Mouse (Mus musculus): Measurements from ENCODE around the gene Psmb10.

Psmb10 gene

DNA sequence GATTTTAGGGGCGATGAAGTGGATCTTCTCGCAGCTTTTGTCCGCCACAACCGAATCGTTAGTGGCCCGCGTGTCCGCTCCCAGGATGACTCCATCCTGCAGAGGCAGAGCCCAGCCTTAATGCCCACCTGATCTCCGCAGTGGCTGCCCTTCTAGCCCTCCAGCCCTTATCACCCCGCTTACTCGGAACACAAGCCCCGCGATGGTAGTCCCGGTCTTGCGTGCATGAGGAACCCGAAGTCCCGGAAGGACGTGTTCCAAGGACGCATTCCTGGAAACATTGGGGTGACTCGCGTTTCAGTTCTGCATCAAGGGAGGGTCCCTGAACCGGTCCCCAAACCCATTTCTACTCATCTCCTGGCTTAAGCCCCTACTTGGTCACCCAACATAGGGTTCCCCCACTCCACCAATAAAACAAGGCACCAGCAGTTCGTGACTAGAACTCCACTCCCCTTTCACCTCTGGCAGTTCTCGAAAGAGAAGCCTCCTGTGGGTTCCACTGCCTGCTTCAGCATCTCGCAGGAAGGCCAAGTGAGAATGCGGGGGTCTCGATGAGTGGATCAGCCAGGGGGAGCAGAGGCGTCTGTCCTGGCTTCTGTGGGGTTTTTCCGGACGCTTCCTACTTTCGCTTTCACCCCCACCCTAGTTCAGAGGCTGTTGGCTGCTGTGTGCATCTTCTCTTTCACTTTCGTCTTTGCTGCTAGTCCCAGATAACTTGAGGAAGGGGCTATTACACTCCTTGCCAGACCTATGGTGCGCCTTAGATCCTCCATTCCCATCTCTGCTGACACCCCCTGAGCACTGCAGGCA lies 543 bp downstream of the Psmb10 start:
- DNase-seq = peak; percentile 52 to 62

DNA sequence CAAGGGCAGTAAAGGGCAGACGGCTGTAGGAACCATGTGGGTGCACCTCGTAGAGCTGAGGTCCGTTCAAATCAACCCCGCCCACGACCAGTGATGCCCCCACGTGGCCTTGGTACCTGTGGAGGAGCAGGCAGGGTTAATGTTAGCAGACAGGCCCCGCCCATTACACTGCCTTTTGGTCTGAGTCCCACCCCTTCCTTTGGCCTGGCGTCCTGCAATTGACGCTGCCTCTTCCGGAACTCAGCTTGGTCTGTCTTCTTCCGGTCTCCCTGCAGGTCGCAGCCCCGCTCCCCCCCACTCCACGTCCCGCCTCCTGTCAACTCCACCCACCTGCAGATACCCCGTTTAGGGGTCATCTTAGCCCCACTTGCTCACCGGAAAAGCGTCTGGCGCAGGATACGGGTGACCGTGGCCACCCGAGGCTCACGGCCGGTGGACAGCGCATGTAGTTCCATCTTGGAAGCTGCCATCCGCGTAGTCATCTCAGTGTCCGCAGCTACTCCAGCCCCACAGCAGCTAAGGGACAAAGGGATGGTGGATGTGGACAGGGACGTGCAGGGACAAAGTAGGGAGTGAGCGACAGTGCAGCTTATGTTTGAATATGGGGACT lies 1.3 kb downstream of the Psmb10 start:
- DNase-seq = peak; percentile 96 to 97

DNA sequence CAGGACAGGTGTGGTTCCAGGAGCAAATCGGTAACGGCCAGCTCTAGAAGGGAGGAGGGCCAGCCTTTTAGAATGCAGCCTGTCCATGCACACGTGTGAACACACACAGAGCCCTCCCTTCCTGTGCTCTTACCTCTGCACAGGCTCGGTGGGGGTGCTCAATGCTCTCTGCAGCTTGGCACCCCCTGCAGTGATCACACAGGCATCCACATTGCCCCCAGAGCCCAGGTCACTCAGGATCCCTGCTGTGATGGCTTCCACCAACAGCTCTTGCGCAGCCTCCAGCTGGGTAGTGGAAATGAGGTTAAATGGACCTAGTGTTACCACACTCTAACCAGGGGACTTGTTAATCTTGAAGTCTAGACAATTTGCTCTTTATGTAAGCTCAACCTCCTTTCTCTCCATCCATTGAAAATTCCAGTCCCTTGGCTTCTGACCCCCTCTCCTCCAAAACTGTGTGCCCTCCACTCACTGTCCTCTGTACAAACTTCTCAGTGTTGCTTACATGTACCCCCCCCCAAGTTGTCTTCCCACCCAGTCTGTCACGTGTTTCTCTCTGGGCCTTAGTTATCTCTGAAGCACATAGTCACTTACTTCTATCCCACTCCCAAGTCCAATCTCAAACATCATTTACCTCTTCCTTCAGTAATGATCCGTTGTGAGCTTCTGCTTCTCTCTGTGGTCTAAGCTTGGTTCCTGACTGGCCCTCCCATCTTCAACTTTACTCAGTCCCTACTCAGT lies 2.2 kb downstream of the Psmb10 start:
- no peak for DNase-seq

DNA sequence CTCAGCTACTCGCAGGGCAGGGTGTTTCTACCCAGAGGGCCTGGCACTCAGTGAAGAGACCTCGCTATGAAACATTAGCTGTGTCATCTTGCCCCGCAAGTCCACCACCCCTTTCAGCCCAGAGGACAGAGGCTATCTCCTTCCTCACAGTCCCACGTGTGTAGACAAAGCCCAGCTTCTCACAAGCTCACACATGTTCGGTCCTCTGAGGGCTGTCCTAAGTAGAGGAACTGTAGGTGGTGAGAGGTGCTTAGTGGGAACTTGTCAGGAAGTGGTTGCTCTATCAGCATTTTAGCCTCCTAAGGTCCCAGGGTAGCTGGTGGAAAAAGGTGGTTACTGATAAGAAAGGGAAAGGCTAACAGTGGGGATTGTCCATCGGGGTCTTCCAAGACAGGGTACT lies 3.1 kb downstream of the Psmb10 start:
- DNase-seq = no peak

DNA sequence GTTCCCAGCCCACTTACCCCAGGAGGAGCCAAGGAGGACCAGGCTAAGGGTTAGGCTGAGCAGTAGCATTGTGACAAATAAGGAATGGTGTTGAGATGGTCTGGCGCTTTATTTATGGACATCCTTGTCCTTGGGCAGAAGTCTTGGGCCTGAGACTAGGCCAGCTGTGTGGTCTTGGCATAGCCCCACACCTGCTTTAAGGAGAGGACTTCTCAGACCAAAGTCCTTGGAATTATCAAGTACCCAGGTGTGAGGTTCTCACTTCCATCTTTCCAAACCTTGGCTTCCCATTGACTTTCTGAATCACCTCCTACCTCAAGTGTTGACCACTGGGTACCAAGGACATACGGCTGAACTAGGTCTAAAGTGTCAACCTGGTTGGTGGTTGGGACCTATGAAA lies 4.5 kb downstream of the Psmb10 start, which contains the start of gene Ctrl:
Gene Ctrl (minus strand): TSS at position 101 of the 400 bp plus-strand sequence.
- DNase-seq = no peak

DNA sequence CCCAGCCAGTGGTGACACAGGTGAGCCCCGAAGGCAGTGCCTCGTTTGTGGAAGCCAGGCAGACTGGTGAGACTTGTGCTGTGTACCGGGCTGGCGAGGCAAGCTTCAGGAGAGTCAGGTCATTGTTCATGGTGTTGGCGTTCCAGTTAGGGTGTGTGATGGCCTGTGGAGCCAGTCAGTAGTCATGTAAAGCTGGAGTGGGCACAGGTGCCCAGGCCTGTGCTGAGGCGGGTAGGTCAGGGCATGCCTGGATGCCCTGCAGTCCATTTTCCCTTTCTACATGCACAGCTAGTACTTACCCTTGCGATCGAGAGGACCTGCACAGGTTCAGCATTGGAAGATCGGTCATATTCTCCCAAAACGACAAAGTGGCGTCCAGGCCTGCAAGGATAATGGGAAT lies 5.7 kb downstream of the Psmb10 start:
- DNase-seq = no peak

DNA sequence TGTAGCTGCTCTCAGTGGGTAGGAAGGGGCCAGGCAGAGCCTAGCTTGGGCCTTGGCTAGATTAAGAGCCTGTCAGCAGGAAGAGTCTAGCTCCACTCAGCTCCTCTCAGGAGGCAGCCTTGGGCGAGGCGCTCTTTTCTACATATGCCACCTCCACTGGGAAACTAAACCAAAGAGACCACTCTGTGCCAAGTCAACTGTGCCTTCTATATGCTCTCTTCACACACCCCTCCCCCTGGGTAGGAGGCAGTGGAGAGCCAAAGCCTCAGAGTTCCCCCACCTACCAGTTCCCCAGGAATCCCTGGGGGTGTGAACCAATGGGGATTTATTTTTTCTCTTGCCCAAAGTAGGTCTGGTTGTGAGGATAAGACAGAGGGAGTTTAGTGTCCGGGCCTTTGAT lies 7.0 kb downstream of the Psmb10 start:
- no peak for DNase-seq

DNA sequence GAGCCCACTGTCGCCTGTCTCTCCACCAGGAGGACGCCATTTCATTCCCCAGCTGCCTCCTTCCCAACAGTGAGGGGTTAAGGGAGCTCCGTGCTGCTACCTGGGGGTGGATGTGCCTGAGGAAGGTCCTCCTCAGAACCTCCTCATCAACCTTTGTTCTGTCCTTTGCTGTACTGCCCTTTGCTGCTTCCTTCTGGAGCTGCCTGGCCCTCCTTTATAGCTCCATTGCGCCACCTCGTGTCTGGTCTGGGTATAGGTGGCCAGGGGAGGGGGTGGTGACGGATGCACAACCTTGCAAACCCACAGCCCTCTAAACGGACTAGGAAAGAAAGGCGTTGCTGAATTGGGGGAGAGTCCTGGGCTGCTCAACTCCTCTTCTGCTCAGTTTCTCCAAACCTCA lies 7.6 kb downstream of the Psmb10 start:
- peak; percentile 79 to 85 for DNase-seq

DNA sequence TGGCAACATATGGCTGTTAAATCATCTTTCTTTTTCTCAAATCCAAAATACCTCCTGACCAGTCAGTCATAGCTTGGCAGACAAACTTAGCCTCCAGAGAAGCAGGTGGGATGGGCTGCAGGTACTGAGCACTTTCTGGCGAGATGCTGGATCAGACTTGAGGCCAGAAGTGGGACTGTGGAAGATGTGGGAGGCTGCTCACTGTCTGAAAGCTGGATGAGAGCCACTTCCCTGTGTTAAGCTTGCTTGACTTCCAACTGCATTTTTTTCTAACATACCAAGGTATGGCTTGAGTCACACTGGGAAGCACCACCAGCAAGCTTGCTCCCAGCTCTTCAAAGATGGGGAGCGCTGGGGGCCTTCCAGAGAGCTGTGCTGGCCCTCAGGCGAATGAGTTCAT lies 13.1 kb downstream of the Psmb10 start:
- no peak for DNase-seq

DNA sequence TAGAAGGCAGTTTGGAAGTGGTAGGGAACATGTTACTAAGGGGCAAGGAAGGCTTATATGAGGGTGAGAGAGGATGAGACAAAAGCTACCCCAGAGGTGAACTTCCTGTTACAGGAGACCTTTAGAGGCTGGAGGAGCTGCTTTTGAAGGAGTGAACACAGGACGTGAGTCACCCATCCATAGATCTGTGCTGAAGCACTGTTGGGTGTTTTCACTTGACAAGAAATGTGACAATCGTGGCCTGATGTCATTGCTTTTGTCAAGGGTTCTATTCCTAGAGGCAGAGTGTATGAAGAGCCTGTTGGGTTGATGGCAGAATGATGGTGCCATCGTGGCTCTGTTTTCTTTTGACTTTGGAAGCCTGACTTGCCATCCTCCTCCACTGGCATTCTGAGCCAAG lies 18.9 kb downstream of the Psmb10 start:
- DNase-seq = no peak

DNA sequence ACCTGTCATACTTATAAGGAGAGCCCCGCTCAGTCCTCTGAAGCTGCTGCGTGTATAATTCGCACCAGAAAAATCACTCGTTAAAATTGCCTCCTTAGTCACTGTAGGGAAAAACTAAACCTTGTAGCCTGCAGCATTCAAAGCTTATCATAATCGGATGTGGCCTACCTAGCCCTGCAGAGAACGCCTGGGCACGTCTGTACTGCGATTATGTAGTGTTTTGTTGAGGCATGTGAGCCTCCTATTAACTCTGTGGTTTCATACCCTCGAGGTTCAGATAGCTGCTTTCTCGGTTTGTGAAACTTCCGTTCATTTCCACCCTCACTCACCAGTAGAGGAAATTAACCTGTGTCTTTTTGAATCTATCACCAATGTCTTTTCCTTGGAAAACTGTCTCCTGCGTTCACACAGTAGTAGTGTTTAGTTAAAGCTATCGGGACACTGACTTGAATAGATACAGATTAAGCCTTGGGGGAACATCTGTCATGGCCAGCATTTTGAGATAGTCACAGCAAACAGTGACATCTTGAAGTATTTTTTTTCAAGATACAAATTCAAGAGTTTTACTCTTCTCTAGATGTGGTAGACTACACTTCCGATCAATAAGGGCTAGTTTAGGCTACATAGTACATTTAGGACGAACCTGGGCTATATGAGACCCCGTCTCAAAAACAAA lies 37.2 kb downstream of the Psmb10 start:
- DNase-seq = no peak

DNA sequence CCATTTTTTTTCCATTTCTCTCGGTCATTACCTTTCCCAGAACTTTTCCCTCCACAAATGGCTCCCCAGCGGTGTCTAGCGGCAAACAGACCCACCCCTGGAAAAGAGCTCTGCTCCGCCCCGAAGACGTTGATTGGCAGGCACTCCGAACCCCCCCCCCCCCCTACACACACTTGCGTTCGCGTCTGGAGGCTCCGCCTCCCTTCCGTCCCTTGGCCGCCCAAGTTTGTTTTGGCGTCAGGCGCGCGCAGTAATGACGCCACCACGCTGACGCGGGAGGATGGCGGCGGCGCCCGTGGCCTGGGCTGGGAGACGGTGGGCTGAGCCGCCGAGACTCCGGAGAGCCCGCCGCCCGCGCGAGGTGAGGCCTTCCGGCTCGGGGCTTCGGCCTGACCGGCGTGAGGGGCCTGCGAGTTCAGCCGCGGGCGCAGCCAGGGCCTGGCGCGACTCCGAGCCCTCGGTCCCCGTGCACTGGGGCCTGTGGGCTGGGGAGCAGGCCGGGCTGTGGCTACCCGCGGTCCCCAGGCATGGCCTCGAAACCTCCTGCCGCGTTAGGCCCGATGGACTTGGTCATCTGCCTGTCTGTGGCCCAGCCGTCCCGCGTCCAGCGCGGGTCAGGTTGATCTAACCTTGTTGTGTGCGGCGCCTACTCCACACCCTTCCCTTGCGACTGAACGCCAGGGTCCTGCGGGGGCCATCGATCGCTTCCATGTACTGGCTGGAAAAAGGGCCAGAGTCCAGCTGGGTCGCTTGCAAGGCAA lies 37.9 kb downstream of the Psmb10 start, which contains the start of gene Pskh1:
Gene Pskh1 (plus strand): TSS at position 262 of the 761 bp plus-strand sequence.
- peak; percentile 93 to 96 for DNase-seq

DNA sequence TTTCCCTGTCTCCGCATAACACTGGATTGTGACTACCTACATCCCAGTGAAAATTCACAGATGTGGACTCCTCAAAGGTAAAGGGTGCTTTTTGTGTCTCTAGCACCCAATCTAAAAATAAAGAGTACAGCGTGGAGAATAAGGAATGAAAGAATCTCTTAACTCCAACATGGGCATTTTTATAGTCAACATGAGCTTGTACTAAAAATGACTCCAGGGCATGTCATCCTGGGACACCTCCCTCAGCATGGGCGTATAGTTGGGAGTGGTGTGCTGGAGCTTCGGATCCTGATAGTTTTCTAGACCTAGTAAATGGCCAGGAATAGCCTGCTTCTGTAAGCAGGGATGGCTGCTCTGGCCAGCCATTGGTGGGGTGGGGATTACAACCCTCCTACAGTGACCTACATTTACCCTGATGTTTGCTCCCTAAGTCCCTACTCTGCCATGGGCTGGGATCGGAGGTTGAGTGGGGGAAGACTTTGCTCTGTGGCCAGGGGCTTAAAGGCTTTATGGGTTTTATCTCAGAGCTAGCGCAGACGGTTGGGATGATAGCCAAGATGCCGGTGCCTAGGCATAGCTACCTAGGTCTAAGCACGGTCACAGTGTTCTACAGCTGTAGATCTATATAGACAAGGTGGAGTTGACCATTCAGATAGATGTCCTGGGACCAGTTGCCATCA lies 40.3 kb downstream of the Psmb10 start:
- DNase-seq = no peak

DNA sequence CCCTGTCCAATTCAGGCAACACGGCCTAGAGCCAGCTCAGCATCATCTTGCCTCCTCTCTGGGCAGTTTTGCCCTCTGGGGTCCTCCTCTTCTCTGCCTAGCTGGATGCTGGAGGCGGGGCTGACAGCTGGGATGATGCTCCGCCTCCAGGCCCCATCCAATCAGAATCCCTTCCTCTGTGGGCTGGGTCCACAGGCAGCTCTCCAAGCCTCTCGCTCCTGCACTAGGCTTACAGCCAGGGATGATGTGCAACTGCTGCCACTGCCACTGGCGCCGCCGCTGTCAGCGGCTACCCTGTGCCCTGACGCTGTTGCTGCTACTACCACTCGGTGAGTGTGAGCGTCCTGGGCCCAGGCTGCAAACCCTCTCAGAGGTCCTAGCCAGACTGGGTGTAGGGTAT lies 44.9 kb downstream of the Psmb10 start, which contains the start of gene Nrn1l:
Gene Nrn1l (plus strand): TSS at position 229 of the 400 bp plus-strand sequence.
- DNase-seq = peak; percentile 79 to 90

DNA sequence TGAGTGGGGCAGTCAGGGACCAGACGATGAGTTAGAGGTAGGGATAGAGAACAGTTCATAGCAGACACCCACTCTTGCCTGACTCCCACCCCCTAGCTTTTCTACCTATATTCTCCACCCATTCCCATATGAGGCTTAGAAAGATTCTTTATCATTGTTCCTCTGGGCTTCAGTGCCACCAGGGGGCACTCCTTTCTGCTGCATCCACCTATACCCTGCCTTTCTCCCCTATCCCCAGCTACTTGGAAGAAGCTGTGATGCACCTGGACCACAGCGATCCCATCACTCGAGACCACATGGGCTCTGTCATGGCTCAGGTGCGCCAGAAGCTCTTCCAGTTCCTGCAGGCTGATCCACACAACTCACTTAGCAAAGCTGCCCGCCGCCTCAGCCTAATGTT lies 45.8 kb downstream of the Psmb10 start:
- DNase-seq = peak in 1 of 2 experiments; percentile 52

DNA sequence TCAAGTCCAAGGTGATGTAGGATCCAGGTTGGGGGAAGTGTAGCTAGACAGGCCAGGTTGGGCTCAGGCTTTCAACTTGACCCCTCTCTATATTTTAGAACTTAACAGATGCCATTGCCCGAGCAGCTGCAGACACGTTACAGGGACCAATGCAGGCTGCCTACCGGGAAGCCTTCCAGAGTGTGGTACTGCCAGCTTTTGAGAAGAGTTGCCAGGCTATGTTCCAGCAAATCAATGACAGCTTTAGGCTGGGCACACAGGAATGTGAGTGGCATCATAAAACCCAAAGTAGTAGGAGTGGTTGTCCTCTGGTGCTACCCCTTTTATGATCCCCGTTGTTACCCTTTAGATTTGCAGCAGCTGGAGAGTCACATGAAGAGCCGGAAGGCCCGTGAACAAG lies 47.4 kb downstream of the Psmb10 start:
- DNase-seq = no peak

DNA sequence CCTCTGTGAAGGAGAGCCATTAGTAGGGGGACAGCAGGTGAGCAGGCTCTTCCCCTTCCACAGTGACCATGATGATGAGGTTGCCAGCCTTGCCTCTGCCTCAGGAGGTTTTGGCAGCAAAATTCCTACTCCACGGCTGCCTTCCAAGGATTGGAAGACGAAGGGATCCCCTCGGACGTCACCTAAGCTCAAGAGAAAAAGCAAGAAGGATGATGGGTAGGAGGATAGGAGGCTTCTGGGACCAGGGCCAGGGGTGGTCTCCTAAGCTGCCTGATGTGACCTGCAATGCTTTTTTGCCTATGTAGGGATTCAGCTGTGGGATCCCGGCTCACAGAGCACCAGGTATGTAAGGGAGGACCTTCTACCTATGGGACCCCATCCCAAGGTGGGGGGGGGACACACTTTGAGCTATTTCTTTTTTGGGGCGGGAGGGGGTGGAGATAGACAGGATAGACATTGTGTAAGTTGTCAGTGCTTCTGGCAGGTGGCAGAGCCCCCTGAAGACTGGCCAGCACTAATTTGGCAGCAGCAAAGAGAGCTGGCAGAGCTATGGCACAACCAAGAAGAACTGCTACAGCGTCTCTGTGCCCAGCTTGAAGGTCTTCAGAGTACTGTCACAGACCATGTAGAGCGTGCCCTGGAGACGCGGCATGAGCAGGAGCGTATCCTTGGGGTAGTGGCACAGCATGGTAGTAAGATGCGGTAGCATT lies 48.3 kb downstream of the Psmb10 start:
- DNase-seq = no peak
